Mouse (Mus musculus) ES-E14 (cell line): ENCODE measurements around the gene Pfkm.

Experiments used
- MAFK ChIP-seq: IDR thresholded peaks from 2 replicates; pipeline ENCODE4 v1.6.1; 2014; ENCODE audit warnings: mild to moderate bottlenecking, low read depth, low read length, inconsistent platforms; ENCODE audit not compliant: insufficient read depth
- ZC3H11A ChIP-seq: IDR thresholded peaks from 2 replicates; pipeline ENCODE4 v1.6.1; 2012; ENCODE audit warnings: low read depth, mild to moderate bottlenecking, inconsistent platforms, low read length, borderline replicate concordance
- ZNF384 ChIP-seq: IDR thresholded peaks from 2 replicates; pipeline ENCODE4 v1.6.1; 2012; ENCODE audit warnings: low read depth, low read length, inconsistent platforms

DNA sequence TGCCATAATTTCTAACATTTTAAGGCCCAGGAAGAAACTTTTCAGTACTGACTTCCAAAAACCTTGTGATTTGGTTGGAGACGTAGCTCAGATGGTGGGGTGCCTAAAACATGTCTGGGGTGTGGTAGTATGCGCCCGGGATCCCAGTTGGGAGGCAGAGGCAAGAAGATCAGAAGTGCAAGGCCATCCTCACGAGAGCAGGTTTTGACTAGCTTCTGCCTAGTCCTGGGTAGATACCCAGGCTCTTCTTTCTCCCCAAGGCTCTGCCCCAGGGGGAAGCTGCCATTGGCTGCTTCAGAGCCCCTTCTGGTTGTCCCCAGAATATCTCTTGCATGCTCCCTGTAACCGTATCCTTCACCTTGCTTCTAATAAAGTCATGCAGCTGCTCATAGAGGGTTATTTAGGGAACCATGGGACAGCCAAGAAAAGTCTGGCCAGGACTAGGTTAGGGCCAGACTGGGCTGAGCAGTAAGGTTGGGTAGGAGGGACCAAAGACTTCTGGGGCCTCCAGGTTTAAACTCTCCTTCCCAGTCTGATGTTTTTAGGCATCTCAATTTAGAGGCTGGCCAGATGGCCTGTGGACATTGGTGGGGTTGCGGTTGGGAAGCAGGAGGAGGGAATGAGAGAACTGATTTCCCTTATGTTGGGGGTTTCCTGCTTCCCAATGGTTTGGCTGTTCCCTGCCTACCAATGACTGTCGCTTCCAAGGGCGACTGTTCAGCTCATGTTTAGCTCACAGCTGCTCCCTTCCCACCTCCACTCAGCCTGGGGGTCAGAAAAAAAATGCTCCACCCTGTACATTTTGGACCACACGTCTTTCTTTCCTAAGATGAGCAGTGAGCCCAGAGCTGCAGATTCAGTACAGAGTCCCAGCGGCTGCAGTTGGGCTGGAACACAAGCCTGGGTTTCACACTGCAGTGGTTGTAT lies 22.7 kb downstream of the Pfkm start:
- TF ChIP-seq ZC3H11A, result no peak
- no peak for TF ChIP-seq ZNF384
- TF ChIP-seq MAFK, result no peak
